Mouse (Mus musculus) left cerebral cortex, adult 2 months (tissue): ENCODE measurements around the gene Pola2. TPM values are rescaled to one million over a fixed set of nuclear protein-coding genes. Genes with fewer than 3 reads are reported as not detected.

ENCODE experiments used
- DNase-seq, 2 experiments: peaks; one replicate each; pipeline ENCODE4 v3.0.0; 2021 to 2022; ENCODE audit warnings: low spot score in 2 of 2, mixed read lengths in 1 of 2; ENCODE audit errors: extremely low spot score in 1 of 2
- H3K27ac ChIP-seq: fragments of 200-600 bp; 2 replicates; pipeline ENCODE4 v1.8.1; 2022
- H3K4me3 ChIP-seq: fragments of 200-600 bp; 2 replicates; pipeline ENCODE4 v1.8.1; 2022
- CTCF ChIP-seq: fragments of 200-600 bp; IDR thresholded peaks from 2 replicates; pipeline ENCODE4 v1.8.1; 2022; ENCODE audit warnings: antibody characterized with exemption, mild to moderate bottlenecking, moderate library complexity
- intact Hi-C: fragments of 180-260 bp; cut with DNase I; formaldehyde crosslinking; loops from one replicate; pipeline ENCODE4 v1.15.1; 2025
- long read RNA-seq, 2 experiments: library from polyadenylated mRNA; stranded (forward); transcript quantifications; one replicate each; pipeline ENCODE4 v2.0.0; 2021; ENCODE audit warnings: borderline mapping rate in 2 of 2
- total RNA-seq, 2 experiments: library from RNA; stranded (reverse); gene quantifications; 2 replicates each; pipeline ENCODE4 v1.2.3; 2021

Pola2 gene
- total RNA-seq: 1 to 10 TPM; 5.0 to 6.4 TPM
- long read RNA-seq, experiment 1, partial matches to known transcripts: 1 of 4 reads
- long read RNA-seq, experiment 1, other reads (novel, unspliced or antisense): 3 of 4 reads
- long read RNA-seq, experiment 2, partial matches to known transcripts: 0 of 1 reads
- long read RNA-seq, experiment 2, other reads (novel, unspliced or antisense): 1 of 1 reads

- Histone ChIP-seq H3K4me3 (peak within 1 kb of the TSS; percentile 65), H3K27ac (peak within 1 kb of the TSS; percentile 84)
- peak; percentile 86 to 90 for DNase-seq
- intact Hi-C loops: loop anchor here (2.0 kb wide), 2 partner anchors 83 to 163 kb away; partner anchors contain the start of gene Syvn1
- TF ChIP-seq CTCF: no peak
Measured at GRCm38 (mm10) chr19:5963883-5964562, at the start of gene Pola2. TSS of gene Pola2 (minus strand) at chr19:5964202.

GRCm38 (mm10) chr19:6013691-6014090 lies 49.7 kb upstream of the Pola2 start:
- intact Hi-C loops: loop anchor here (2.0 kb wide), 1 partner anchor 89 kb away; the partner anchor contains the start of gene Cdc42ep2
- no peak for TF ChIP-seq CTCF
- H3K4me3 ChIP-seq: no peak overlapping the region
- no peak overlapping the region for H3K27ac ChIP-seq
- DNase-seq: no peak

- TF ChIP-seq CTCF: no peak
- no peak overlapping the region for H3K27ac ChIP-seq
- intact Hi-C loops: no loop called here
Measured at GRCm38 (mm10) chr19:6009137-6009536, 45.1 kb upstream of the Pola2 start.

GRCm38 (mm10) chr19:6007013-6007412 lies 43.0 kb upstream of the Pola2 start:
- TF ChIP-seq CTCF: no peak
- intact Hi-C loops: no loop called here

More at GRCm38 (mm10) chr19:6009137-6009536, 45.1 kb upstream of the Pola2 start:
- H3K4me3 ChIP-seq: no peak overlapping the region
- DNase-seq: no peak

GRCm38 (mm10) chr19:6005541-6005940 lies 41.5 kb upstream of the Pola2 start:
- no peak overlapping the region for H3K27ac ChIP-seq
- TF ChIP-seq CTCF: no peak
- H3K4me3 ChIP-seq: no peak overlapping the region
- intact Hi-C loops: no loop called here
- no peak for DNase-seq

More at GRCm38 (mm10) chr19:6007013-6007412, 43.0 kb upstream of the Pola2 start:
- Histone ChIP-seq H3K4me3 (no peak overlapping the region), H3K27ac (no peak overlapping the region)
- no peak for DNase-seq

GRCm38 (mm10) chr19:5999969-6000368 lies 36.0 kb upstream of the Pola2 start:
- Histone ChIP-seq H3K27ac (no peak overlapping the region), H3K4me3 (no peak overlapping the region)
- no peak; the same call in 1 of the 2 replicates for TF ChIP-seq CTCF
- no peak for DNase-seq
- intact Hi-C loops: no loop called here

GRCm38 (mm10) chr19:5998180-5998579 lies 34.2 kb upstream of the Pola2 start:
- no peak for DNase-seq
- no peak; the same call in 1 of the 2 replicates for TF ChIP-seq CTCF
- no peak overlapping the region for H3K4me3 ChIP-seq
- H3K27ac ChIP-seq: no peak overlapping the region
- intact Hi-C loops: no loop called here

- no peak for TF ChIP-seq CTCF
- intact Hi-C loops: no loop called here
- no peak for DNase-seq
- no peak overlapping the region for H3K4me3 ChIP-seq
- no peak overlapping the region for H3K27ac ChIP-seq
Measured at GRCm38 (mm10) chr19:5994711-5995110, 30.7 kb upstream of the Pola2 start.

- intact Hi-C loops: no loop called here
- TF ChIP-seq CTCF: no peak
- no peak overlapping the region for H3K4me3 ChIP-seq
- H3K27ac ChIP-seq: no peak overlapping the region
- DNase-seq: no peak
Measured at GRCm38 (mm10) chr19:5992012-5992411, 28.0 kb upstream of the Pola2 start.

GRCm38 (mm10) chr19:5991467-5991866 lies 27.5 kb upstream of the Pola2 start:
- intact Hi-C loops: no loop called here
- Histone ChIP-seq H3K4me3 (no peak overlapping the region), H3K27ac (no peak overlapping the region)
- TF ChIP-seq CTCF: no peak
- DNase-seq: no peak

GRCm38 (mm10) chr19:5990921-5991320 lies 26.9 kb upstream of the Pola2 start:
- H3K27ac ChIP-seq: no peak overlapping the region
- DNase-seq: no peak
- TF ChIP-seq CTCF: no peak
- intact Hi-C loops: no loop called here
- H3K4me3 ChIP-seq: no peak overlapping the region

GRCm38 (mm10) chr19:5990033-5990432 lies 26.0 kb upstream of the Pola2 start:
- DNase-seq: no peak
- no peak for TF ChIP-seq CTCF
- intact Hi-C loops: no loop called here
- no peak overlapping the region for H3K27ac ChIP-seq
- no peak overlapping the region for H3K4me3 ChIP-seq

GRCm38 (mm10) chr19:5989585-5989984 lies 25.6 kb upstream of the Pola2 start:
- intact Hi-C loops: no loop called here
- Histone ChIP-seq H3K27ac (no peak overlapping the region), H3K4me3 (no peak overlapping the region)
- DNase-seq: no peak
- no peak for TF ChIP-seq CTCF
